Mouse (Mus musculus): ENCODE measurements around the gene Nos1ap.

Nos1ap gene

DNA sequence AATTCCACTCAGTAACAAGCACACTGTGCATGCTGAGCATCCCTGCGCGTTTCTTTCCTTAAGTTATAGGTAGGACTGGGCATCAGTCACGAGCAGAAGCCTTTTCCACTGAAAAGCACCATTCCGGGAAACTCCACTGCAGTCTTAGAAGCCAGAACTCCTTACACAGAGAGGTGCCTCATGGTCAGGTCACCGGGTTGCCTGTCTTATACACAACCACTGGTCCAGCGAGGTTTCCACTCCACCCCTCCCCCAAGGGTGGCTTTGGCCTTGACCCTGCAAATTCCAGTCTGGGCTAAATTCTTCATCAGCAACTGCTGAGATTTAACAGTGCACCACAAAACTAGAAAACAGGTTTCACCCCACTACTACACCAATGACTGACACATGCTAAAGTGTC is 1.3 kb downstream of the Nos1ap start:
- peak; percentile 44 for DNase-seq (ENCODE audit: extremely low spot score)

DNA sequence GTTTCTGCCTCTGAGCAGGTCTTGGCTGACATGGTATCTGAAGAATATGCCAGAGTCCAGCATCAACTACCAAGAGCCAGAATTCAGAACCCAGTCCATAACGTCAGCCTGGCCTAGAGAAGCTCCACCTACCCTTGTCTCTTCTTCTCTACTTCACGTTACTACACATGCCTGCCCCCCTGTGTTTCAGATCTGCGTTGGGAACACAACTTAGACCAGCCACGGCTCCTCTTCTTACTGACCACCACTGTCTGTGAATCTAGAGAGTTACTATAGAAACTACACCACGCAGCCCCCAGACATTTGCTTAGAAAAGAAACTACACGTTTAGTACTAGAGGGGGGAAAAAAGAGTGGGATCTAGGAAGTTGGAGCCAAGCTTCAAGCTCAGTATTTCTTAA is 2.9 kb downstream of the Nos1ap start:
- no peak for DNase-seq (ENCODE audit: extremely low spot score)

GRCm38 (mm10) chr1:170583925-170584324 is 5.7 kb downstream of the Nos1ap start:
- no peak for DNase-seq (ENCODE audit: extremely low spot score)

DNA sequence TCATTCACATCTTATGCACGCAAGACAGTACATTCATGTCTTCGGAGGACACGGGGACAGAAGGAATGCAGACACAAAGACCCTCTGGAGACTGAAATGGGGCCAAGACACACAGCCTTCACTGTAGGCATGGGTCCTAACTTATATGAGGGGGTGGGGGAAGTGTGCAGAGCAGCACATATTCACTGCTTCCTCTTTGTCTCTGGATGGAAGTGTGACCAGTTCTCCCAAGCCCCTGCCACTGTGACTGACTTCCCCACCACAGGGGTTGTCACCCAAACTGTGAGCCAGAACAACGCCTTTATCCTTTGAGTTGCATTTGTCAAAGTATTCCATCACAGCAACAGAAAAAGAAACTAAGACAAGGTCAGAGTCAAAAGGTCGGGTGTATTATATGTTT is 7.3 kb downstream of the Nos1ap start:
- no peak for DNase-seq (ENCODE audit: extremely low spot score)

- no peak for DNase-seq (ENCODE audit: extremely low spot score)
Observed at GRCm38 (mm10) chr1:170580485-170581110, 9.1 kb downstream of the Nos1ap start.

DNA sequence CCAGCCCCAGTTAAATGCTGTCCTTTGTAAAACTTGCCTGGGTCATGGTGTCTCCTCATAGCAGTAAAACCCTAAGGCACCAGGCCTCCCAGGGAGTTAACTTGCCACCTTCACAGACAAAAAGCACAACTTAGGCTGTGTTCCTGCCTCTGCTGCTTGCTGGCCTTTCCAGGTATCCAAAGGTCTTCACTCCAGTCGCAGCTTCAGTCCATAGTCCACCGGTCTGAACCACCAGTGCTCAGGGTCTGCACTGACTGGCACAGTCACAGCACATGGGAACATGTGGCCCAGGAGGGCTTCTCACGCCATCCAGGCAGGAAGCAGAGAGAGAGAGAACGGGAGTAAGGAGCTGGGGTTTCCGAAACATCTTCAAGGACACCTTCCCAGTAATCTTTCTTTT is 10.2 kb downstream of the Nos1ap start:
- no peak for DNase-seq (ENCODE audit: extremely low spot score)

GRCm38 (mm10) chr1:170579063-170579462 is 10.6 kb downstream of the Nos1ap start:
- no peak for DNase-seq (ENCODE audit: extremely low spot score)

GRCm38 (mm10) chr1:170576728-170577065 is 13.0 kb downstream of the Nos1ap start:
- peak; percentile 15 for DNase-seq (ENCODE audit: extremely low spot score)

- DNase-seq (ENCODE audit: extremely low spot score), result no peak
Observed at GRCm38 (mm10) chr1:170576012-170576727, 13.5 kb downstream of the Nos1ap start.

DNA sequence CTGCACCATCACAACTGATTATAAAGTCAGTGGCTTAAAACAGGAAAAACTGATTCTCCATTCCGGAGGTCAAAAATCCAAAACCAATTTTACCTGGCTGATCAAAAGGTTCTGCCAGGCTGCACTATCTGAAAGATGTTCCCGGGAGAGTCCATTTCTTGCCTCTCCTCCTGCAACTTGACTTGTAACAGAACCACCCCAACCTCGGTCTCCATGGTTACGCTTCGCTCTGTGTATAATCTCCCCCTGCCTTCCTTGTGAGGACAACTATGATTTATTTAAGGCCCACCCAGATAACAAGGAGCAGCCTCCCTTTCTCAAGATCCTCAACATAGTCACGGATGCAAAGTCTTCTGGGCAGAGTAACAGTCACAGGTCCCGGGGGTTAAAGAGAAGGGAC is 16.5 kb downstream of the Nos1ap start:
- no peak for DNase-seq (ENCODE audit: extremely low spot score)

DNA sequence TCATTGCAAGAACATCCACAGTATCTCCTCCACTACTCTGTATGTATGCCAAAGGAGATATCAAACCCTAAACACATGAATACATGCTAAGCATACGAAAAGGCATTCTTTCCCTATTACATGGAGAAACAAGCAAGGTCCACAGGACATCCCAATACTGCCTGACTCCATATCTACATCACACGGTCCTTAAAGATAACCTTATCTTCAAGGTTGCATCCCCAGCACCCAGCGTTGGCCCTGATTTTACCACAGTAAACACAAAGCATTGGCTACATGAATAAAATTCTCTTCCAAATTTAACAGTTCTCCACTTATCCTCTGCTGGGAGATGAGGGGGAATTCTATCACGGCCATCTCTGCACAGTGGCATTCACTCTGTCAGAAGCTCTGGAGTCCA is 22.7 kb downstream of the Nos1ap start:
- no peak for DNase-seq (ENCODE audit: extremely low spot score)

GRCm38 (mm10) chr1:170566538-170566937 is 23.1 kb downstream of the Nos1ap start:
- no peak for DNase-seq (ENCODE audit: extremely low spot score)

DNA sequence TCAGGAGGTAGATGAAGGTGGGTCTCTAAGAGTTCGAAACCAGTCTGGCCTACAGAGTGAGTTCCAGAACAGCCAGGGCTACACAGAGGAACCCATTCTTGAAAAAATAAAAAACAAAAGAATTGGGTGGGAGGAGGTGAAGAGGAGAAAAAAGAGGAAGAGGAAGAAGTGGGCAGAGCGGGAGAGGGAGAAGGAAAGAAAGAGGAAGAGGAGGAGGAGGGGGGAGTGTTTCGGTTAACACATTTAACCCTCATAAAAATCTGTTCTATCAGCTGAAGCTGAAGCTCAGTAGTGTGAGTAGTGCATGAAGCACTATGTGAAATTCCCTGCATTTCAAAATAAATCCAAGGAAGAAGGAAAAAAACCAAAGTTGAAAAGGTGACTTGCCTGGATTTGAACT is 24.7 kb downstream of the Nos1ap start:
- DNase-seq (ENCODE audit: extremely low spot score), result no peak

DNA sequence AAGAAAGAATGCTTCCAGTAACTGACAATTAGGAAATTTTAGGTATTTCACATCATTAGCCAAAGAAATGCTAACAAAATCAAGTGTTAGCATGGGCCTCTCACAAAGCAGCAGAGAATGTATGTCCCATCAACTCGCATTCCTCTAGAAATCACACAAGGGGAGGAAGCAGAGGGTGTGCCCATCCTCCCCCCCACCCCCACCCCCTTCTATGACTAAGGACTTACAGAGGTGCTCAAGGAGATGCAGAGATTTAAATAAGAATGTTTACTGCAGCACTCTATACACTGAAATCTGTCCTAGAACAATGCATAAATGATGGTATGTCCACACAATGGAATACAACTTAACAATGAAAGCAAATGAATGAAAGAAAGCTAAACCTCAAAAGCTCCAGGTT is 27.2 kb downstream of the Nos1ap start:
- no peak for DNase-seq (ENCODE audit: extremely low spot score)

GRCm38 (mm10) chr1:170560768-170561167 is 28.9 kb downstream of the Nos1ap start:
- no peak for DNase-seq (ENCODE audit: extremely low spot score)

DNA sequence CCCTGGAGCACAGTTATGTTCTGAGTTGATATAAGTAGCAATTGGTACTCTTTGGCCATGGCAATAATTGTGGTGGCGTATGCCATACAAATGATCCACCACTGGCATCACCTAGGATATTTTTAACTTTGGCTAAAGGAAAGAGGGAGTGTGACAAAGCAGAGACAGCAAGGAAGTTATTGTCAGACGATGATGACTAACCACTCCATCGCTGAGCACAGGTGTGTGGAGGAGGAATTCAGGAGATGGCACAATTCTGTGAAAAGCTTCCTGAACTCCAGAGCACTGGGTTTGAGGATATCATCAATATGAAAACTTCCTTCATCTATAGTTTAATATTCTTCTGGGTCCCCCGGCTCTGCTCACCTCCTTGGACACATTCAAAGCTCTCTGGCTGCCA is 31.7 kb downstream of the Nos1ap start:
- DNase-seq (ENCODE audit: extremely low spot score), result no peak

DNA sequence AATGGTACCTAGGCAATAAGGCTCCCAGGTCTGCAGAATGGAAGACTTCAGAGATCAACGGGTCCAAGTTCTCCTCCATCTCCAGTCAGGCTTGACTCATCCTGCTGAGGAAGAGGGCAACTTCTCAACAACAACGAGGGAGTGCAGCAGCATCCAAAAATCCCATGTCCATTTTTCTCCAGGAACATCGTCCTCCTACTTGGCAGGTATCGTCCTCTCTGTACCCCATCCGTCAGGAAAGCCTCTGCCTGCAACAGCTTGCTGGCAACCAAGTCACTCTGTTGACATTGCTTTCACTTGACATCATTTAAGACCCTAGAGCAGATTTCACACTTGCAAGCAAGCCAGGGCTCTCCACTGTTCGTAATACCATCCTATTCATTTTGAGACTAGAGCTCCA is 33.0 kb downstream of the Nos1ap start:
- DNase-seq (ENCODE audit: extremely low spot score), result no peak

DNA sequence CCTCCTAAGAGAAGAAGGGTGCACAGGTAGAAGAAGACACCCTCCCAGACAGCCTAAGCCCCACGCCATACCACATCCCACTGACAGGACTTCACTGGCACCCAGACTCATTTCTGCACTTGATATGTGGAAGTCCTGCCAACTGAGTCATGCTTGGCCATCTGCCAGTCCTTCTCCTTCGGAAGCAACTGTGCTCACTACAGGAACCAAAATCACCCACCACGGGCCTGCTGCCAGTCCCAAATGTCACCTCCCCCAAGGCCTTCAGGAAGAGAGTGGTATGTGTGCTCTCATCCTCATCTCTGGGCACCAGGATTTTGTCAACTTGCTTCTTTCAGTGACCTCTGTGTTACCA is 34.7 kb downstream of the Nos1ap start:
- DNase-seq (ENCODE audit: extremely low spot score), result no peak

GRCm38 (mm10) chr1:170554235-170554938 is 35.3 kb downstream of the Nos1ap start:
- DNase-seq (ENCODE audit: extremely low spot score), result no peak

- no peak for DNase-seq (ENCODE audit: extremely low spot score)
Observed at GRCm38 (mm10) chr1:170550649-170551440, 38.8 kb downstream of the Nos1ap start.

DNA sequence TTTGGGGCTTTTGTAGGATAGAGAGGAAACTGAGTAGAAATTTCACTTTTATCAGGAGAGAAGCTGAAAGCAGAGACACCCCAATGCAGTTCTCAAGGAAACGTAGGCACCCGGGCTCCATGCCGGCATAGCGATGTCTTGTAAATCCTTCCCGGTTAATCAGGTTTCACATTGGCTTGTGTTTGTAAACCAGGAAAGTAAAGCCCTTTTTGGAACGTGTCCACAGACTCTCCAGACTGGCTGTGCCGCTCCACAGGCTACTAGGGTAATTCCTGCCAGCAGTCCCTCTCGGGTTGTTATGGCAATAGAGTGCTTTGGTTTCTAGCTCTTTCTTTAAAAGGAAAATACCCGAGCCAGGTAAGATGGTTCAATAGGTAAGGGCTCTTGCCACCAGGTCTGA is 40.6 kb downstream of the Nos1ap start:
- no peak for DNase-seq (ENCODE audit: extremely low spot score)

DNA sequence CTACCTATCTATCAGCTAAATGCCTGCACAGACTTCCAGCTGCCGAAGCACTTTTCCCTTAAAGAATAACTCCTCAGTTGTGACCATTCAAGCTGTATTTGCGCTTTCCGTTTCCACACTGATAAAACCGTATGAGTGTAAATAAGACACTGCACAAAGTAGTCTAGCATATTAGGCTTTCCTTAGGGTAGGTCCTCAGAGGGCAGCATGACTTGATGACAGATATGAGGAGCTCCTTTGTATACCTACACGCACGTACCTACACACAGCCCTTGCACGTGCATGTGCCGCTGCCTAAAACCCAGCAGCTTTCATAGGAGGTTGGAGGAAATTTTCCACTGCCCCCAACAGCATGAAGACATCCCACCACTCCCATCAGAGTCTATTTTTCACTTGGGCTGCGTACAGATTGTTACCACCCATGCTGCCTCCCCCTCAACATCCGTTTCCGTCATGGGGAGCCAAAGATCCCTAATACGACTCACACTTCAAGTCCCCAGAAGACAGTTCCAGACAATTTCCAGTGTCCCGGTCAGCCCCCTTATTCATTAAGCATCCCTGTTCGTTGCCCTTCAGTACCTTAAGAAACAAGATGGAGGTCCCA is 41.4 kb downstream of the Nos1ap start:
- no peak for DNase-seq (ENCODE audit: extremely low spot score)

Data from embryo, embryonic 9.5 days (tissue).